Mouse (Mus musculus): ENCODE measurements around the gene Git2.

The Git2 gene

GRCm38 (mm10) chr5:114720784-114721183 lies 54.5 kb downstream of the Git2 start:
- DNase-seq (ENCODE audit: low spot score) = no peak

- no peak for DNase-seq (ENCODE audit: low spot score)
Measured at GRCm38 (mm10) chr5:114719928-114720270, 55.4 kb downstream of the Git2 start.

- DNase-seq (ENCODE audit: low spot score) = no peak
Measured at GRCm38 (mm10) chr5:114719003-114719927, 56.1 kb downstream of the Git2 start.

GRCm38 (mm10) chr5:114718483-114718882 lies 56.8 kb downstream of the Git2 start:
- DNase-seq (ENCODE audit: low spot score) = no peak

- DNase-seq (ENCODE audit: low spot score) = no peak
Measured at GRCm38 (mm10) chr5:114717937-114718336, 57.4 kb downstream of the Git2 start.

- DNase-seq (ENCODE audit: low spot score) = no peak
Measured at GRCm38 (mm10) chr5:114717292-114717691, 58.0 kb downstream of the Git2 start.

- no peak for DNase-seq (ENCODE audit: low spot score)
Measured at GRCm38 (mm10) chr5:114714551-114714950, 60.8 kb downstream of the Git2 start.

GRCm38 (mm10) chr5:114709357-114709756 lies 66.0 kb downstream of the Git2 start:
- no peak for DNase-seq (ENCODE audit: low spot score)

- no peak for DNase-seq (ENCODE audit: low spot score)
Measured at GRCm38 (mm10) chr5:114708491-114708890, 66.8 kb downstream of the Git2 start.

GRCm38 (mm10) chr5:114707265-114708068 lies 67.8 kb downstream of the Git2 start, which contains the start of gene Tchp:
Gene Tchp (plus strand): TSS chr5:114707760.
- peak; percentile 96 for DNase-seq (ENCODE audit: low spot score)

GRCm38 (mm10) chr5:114702403-114703392 lies 72.6 kb downstream of the Git2 start:
- no peak for DNase-seq (ENCODE audit: low spot score)

- no peak for DNase-seq (ENCODE audit: low spot score)
Measured at GRCm38 (mm10) chr5:114699015-114699414, 76.3 kb downstream of the Git2 start.

GRCm38 (mm10) chr5:114698044-114698746 lies 77.1 kb downstream of the Git2 start:
- DNase-seq (ENCODE audit: low spot score) = no peak

- no peak for DNase-seq (ENCODE audit: low spot score)
Measured at GRCm38 (mm10) chr5:114696939-114697338, 78.4 kb downstream of the Git2 start.

GRCm38 (mm10) chr5:114695775-114696174 lies 79.5 kb downstream of the Git2 start:
- DNase-seq (ENCODE audit: low spot score) = no peak

- DNase-seq (ENCODE audit: low spot score) = peak; percentile 94
Measured at GRCm38 (mm10) chr5:114690633-114691567, 84.4 kb downstream of the Git2 start, which contains the start of gene Gltp. Gene Gltp (minus strand): TSS chr5:114690984.

- no peak for DNase-seq (ENCODE audit: low spot score)
Measured at GRCm38 (mm10) chr5:114689700-114690366, 85.5 kb downstream of the Git2 start.

- no peak for DNase-seq (ENCODE audit: low spot score)
Measured at GRCm38 (mm10) chr5:114688703-114689102, 86.6 kb downstream of the Git2 start.

GRCm38 (mm10) chr5:114687901-114688300 lies 87.4 kb downstream of the Git2 start:
- DNase-seq (ENCODE audit: low spot score) = no peak

Data from urinary bladder, postnatal 25 days (tissue).